Mouse (Mus musculus): ENCODE measurements around the gene Zg16. TPM values are rescaled to one million over a fixed set of nuclear protein-coding genes. Genes with fewer than 3 reads are reported as not detected.

Gene Zg16
- total RNA-seq, 1 experiment from 2014 or later = not detected

DNA sequence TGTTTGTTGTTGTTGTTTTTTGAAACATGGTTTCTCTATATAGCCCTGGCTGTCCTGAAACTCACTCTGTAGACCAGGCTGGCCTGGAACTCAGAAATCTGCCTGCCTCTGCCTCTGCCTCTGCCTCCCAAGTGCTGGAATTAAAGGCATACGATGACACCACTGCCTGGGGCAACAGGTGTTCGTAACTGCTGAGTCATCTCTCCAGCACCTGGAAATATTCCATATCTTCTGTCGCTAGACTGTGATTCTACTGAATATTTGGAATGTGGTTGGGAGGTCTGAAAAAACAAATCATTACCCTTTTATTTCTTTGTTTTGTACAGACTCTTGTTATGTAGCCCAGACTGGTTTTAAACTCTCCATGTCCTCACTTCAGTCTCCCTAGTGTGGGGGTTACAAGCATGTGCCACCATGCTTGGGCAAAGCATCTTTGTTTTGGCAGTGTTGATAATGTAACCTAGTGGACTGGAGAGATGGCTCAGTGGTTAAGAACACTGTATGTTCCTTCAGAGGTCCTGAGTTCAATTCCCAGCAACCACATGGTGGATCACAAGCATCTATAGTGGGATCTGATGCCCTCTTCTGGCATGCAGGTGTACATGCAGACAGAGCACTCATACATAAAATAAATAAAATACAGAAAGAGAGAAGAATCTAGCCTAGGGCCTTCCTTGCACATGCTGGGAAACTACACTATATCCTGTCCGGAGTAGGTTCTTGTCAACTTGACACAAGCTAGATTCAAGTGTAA, 82.8 kb downstream of the Zg16 start:
- DNase-seq = no peak

DNA sequence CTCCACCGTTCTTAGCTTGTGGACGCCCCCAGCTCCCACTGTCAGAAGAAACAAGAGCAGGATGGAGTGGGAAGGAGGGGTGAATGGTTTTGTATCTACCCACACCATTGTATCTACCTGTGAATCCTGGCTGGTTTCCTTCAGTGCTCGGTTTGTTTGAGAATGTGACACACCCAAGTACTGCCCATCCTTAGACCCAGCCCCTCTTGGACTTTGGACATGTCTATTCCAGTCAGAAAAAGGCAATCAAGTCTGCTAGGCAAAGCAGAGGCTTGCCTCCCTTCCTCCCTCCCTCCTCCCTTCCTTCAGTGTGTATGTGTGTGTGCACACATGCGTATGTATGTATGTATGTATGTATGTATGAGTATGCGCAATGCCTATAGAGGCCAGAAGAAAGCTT, 83.5 kb downstream of the Zg16 start:
- DNase-seq = no peak

Small RNA genes lying within 50 kb of the gene (microRNA-seq; reads per million reads assigned to microRNA genes)
- gene Gm44343 = 0 reads per million in 2 experiments

Other genes starting within 250 kb of the Zg16 start
- 0.63 and 0.64 TPM in 2 replicates for gene Doc2a, start 239.9 kb downstream of the Zg16 start, total RNA-seq (2021)
- gene Hirip3, start 225.4 kb downstream of the Zg16 start, total RNA-seq (2021) = 24.1 and 30.2 TPM in 2 replicates
- 39.2 and 41.9 TPM in 2 replicates for gene Ino80e, start 225.0 kb downstream of the Zg16 start, total RNA-seq (2021)
- gene Taok2, start 202.6 kb downstream of the Zg16 start, total RNA-seq (2021) = 68.8 and 79.4 TPM in 2 replicates
- 27.6 and 27.9 TPM in 2 replicates for gene Tmem219, start 164.4 kb downstream of the Zg16 start, total RNA-seq (2021)
- gene Kctd13, start 158.4 kb downstream of the Zg16 start, total RNA-seq (2021) = 20.2 and 24.7 TPM in 2 replicates
- 1.7 and 2.2 TPM in 2 replicates for gene Asphd1, start 137.7 kb downstream of the Zg16 start, total RNA-seq (2021)
- gene Sez6l2, start 136.8 kb downstream of the Zg16 start, total RNA-seq (2021) = 54.2 and 62.2 TPM in 2 replicates
- 78.2 and 83.0 TPM in 2 replicates for gene Cdipt, start 111.4 kb downstream of the Zg16 start, total RNA-seq (2021)
- 1.6 TPM in 2 replicates for gene Cdiptos, start 111.2 kb downstream of the Zg16 start, total RNA-seq (2021)
- 61.7 and 63.8 TPM in 2 replicates for gene Mvp, start 72.7 kb downstream of the Zg16 start, total RNA-seq (2021)
- gene Pagr1b, start 70.8 kb downstream of the Zg16 start, total RNA-seq (2021) = 3.0 and 3.2 TPM in 2 replicates
- gene Pagr1a, start 70.0 kb downstream of the Zg16 start, total RNA-seq (2021) = 7.9 and 24.6 TPM in 2 replicates
- 8.4 and 26.9 TPM in 2 replicates for gene Gm42742, start 66.2 kb downstream of the Zg16 start, total RNA-seq (2021)
- gene Prrt2, start 66.1 kb downstream of the Zg16 start, total RNA-seq (2021) = 3.5 and 4.6 TPM in 2 replicates
- 133 and 142 TPM in 2 replicates for gene Maz, start 60.3 kb downstream of the Zg16 start, total RNA-seq (2021)
- 18.9 and 21.7 TPM in 2 replicates for gene Kif22, start 44.9 kb downstream of the Zg16 start, total RNA-seq (2021)
- gene AI467606, start 4.0 kb upstream of the Zg16 start, total RNA-seq (2021) = 1.3 and 5.7 TPM in 2 replicates
- 1.8 and 11.4 TPM in 2 replicates for gene Qprt, start 34.9 kb upstream of the Zg16 start, total RNA-seq (2021)
- 1.4 and 7.9 TPM in 2 replicates for gene Spn, start 50.5 kb upstream of the Zg16 start, total RNA-seq (2021)
- gene Cd2bp2, start 108.7 kb upstream of the Zg16 start, total RNA-seq (2021) = 50.9 and 55.4 TPM in 2 replicates
- gene Tbc1d10b, start 121.1 kb upstream of the Zg16 start, total RNA-seq (2021) = 38.9 and 45.6 TPM in 2 replicates
- 4.3 and 4.9 TPM in 2 replicates for gene Mylpf, start 121.6 kb upstream of the Zg16 start, total RNA-seq (2021)
- 10.0 and 13.8 TPM in 2 replicates for gene Zfp553, start 145.7 kb upstream of the Zg16 start, total RNA-seq (2021)
- gene Sept1, start 145.8 kb upstream of the Zg16 start, total RNA-seq (2021) = 11.2 and 35.8 TPM in 2 replicates
- 25.9 and 28.1 TPM in 2 replicates for gene Zfp771, start 156.9 kb upstream of the Zg16 start, total RNA-seq (2021)
- 48.3 and 57.5 TPM in 2 replicates for gene Dctpp1, start 173.4 kb upstream of the Zg16 start, total RNA-seq (2021)
- 147 and 187 TPM in 2 replicates for gene Sephs2, start 186.7 kb upstream of the Zg16 start, total RNA-seq (2021)
- gene Itgal, start 208.9 kb upstream of the Zg16 start, total RNA-seq (2021) = 2.2 and 8.8 TPM in 2 replicates

Data from adrenal gland, postnatal 14 days (tissue).